Mouse (Mus musculus): ENCODE results near the gene Yeats2. TPM values are rescaled to one million over a fixed set of nuclear protein-coding genes. Genes with fewer than 3 reads are reported as not detected.

The Yeats2 gene
- total RNA-seq, 2 experiments from 2014 or later: 29.8 to 46.5 TPM

- no peak for DNase-seq (ENCODE audit: extremely low spot score in 1 of 2, low spot score in 1 of 2)
Observed at GRCm38 (mm10) chr16:20272994-20273393, 132.1 kb downstream of the Yeats2 start.

- no peak for DNase-seq (ENCODE audit: extremely low spot score in 1 of 2, low spot score in 1 of 2)
Observed at GRCm38 (mm10) chr16:20279395-20279794, 138.5 kb downstream of the Yeats2 start.

GRCm38 (mm10) chr16:20280238-20280637 is 139.4 kb downstream of the Yeats2 start:
- no peak for DNase-seq (ENCODE audit: extremely low spot score in 1 of 2, low spot score in 1 of 2)

Other genes starting within 250 kb of the Yeats2 start
- gene Klhl6, start 158.0 kb upstream of the Yeats2 start, total RNA-seq (2021): 1 to 10 TPM; 1.3 to 1.6 TPM
- 10 to 100 TPM; 81.5 to 82.6 TPM for gene Klhl24, start 43.5 kb upstream of the Yeats2 start, total RNA-seq (2021)
- gene Map6d1, start 100.3 kb downstream of the Yeats2 start, total RNA-seq (2021): 10 to 100 TPM; 41.0 to 42.1 TPM
- 10 to 100 TPM; 53.5 to 64.1 TPM for gene Parl, start 161.3 kb downstream of the Yeats2 start, total RNA-seq (2021)
- gene Cyp2ab1, start 184.3 kb downstream of the Yeats2 start, total RNA-seq (2021): not detected